Mouse (Mus musculus): ENCODE results near the gene 2610301B20Rik. TPM values are rescaled to one million over a fixed set of nuclear protein-coding genes. Genes with fewer than 3 reads are reported as not detected.
A peak's percentile ranks its signal among the peaks of the same experiment; 100 is the strongest.
"Not testable (repeated sequence)": the region's sequence is repeated elsewhere in the genome, so short reads cannot be mapped to it uniquely, and the experiment has no call there.

The 2610301B20Rik gene
- 18.5 and 22.0 TPM in 2 replicates for total RNA-seq (2021)
- long read RNA-seq, transcript 2610301B20Rik-201 (6 exons, 2,116 nt), result major isoform, 15 of 19 reads
- long read RNA-seq, partial matches to known transcripts, result 1 of 19 reads
- long read RNA-seq, other reads (novel, unspliced or antisense), result 3 of 19 reads

DNA sequence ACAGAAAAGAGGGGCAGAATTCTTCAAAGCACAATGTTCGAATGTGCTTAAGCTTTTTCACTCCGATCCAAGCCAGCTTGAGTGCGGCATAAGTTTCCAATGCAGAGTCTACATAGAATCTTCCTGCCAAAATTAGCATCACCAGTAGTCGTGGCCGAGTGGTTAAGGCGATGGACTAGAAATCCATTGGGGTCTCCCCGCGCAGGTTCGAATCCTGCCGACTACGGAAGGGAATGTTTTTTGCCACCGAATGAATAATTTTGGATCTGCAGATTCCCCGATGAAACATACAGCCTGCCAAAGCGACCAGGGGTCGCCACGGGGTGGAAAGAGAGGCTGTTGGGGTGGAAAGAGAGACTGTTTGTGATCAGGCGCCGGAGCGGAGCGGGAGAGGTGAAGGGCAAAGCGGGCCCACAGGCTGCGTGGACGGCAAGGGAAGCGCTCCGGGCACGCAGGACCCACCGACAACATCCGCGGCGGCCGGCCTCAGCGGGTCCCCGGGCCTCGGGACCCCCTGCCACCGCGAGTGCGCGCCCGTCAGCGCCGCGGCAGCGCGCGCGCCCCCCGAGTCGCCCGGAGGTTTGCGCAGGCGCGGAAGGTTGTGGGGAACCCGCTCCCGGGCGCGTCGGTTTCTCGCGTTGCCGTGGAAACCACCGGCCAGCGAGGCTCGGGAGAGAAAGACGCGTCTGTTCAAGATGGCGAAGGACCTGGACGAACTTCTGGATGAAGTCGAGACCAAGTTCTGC lies at the start of gene 2610301B20Rik:
TSS of gene 2610301B20Rik (plus strand) at position 579 of the 746 bp plus-strand sequence.
- DNase-seq, result peak; percentile 96

DNA sequence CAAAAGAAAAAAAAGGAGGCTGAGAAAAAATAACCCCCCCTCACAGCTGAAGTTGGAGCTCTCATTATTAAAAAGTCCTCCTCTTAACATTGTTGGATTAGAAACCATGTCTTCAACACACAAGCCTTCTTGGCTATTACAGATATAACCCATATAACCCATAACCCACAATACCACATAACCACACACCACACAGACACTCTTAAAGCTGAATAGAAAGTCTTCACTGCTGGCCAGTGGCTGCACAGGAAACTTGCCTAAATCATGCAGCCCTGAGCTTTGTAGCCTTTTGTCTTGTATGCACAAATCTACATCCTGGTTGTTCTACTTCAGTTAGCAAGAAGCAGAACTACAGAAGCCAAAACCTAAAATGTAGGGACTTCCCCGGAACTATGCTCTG lies 41.0 kb upstream of the 2610301B20Rik start:
- DNase-seq, result no peak

DNA sequence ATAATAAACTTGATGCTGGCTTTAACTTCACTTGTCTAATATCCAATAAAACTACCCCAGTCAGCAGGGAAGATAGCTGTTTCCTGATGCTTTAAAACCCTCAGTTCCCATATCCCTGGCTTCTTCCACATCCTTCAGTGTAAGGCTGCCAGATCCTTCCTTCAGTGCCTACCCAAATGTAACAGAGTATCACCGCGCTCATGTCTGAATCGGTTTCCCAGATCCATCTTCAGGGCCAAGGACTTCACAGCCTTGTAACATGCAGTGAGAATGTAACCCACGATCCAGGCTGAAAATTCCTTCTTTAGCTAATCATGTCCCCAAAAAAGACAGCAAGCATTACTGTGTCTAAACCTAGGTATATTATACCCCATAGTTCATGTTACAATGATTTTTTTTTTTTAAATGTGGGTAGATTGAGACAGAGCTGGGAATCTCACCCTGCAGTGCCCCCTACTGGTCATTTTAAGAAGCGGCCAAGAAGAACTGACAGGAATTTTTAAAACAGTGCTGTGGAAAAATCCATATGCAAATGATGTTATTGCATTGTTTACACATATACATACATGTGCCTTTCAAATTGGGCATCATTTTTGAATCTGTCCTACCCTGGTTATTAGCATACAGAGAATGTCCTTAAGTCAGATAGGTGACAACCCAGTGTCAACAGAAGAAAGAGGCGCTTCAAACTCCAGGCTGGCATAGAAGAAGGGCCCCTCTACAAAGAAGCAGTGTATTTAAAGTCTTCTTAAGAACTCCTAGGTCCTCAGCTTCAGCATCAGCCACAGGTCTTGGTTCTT lies 38.8 kb upstream of the 2610301B20Rik start:
- peak; percentile 17 for DNase-seq

DNA sequence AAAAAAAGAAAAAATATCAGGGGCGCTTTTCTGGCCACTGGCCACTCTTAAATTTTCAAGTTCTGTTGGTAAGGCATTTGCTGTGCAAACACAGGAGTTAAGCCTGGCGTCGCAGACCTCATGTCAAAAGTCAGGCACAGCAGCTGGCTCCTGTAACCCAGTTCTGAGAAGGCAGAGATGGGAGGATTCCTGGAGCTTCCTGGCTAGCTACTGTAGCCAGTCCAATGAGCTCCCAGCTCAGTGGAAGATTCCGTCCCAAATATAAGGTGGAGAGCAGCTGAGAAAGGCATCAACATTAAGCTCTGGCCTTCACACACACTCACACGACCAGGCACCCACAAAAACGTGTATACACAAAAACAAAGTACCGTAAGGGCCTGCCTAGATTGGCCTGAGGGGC lies 28.4 kb upstream of the 2610301B20Rik start:
- no peak for DNase-seq

DNA sequence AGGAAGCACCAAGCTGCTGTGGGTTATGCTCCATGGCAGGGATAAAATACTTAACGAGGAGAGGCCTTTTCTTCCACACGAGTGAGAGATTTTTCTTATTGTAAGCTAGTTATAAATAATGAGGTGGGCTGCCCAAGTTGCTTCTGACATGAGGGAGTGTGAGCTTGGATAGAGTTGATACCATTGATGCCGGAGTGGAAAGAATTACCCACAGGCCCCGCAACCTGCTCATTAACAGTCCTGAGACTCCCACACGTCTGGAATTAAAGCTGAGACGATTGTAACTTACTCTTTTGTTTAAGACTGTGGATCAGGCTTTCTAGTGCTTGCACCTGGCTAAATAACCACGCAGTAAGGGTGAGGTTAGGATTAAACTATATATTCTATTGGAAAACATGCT lies 24.5 kb upstream of the 2610301B20Rik start:
- no peak for DNase-seq

DNA sequence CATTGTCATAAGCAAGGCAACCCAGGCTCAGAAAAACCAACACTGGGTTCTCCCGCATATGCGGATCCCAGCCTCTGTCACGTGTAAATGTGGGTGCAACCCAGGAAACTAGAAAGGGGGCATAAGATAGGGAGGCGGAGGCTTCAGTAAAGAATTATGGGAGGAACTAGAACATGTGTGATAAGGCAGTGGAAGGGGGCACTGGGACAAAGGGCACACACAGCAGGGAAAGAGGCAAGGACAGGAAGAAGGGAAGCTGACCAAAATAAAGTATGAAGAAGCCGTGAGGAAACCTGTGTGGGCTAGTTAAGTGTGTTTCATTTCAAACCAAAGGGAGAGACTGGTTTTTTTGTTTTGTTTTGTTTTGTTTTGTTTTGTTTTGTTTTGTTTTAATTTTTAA lies 23.3 kb upstream of the 2610301B20Rik start:
- DNase-seq, result no peak

DNA sequence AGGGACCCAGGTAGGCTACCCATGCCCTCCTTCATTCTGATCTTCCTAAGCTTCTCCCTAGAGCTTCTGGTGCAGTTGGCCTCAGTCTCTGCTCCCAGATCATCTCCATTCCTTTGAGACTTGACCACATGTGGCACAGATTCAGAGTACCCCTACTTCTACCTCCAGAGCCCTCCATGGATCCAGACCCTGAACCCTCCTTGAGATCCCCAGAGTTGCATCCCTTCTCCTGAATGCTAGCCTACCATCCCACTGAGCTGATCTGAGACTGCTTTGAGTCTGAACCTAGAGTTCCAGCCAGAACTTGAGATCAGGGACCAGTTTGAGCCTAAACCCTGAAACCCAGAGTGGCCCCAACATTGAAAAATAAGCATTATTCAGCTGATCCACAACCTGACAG lies 15.1 kb upstream of the 2610301B20Rik start:
- DNase-seq, result no peak

DNA sequence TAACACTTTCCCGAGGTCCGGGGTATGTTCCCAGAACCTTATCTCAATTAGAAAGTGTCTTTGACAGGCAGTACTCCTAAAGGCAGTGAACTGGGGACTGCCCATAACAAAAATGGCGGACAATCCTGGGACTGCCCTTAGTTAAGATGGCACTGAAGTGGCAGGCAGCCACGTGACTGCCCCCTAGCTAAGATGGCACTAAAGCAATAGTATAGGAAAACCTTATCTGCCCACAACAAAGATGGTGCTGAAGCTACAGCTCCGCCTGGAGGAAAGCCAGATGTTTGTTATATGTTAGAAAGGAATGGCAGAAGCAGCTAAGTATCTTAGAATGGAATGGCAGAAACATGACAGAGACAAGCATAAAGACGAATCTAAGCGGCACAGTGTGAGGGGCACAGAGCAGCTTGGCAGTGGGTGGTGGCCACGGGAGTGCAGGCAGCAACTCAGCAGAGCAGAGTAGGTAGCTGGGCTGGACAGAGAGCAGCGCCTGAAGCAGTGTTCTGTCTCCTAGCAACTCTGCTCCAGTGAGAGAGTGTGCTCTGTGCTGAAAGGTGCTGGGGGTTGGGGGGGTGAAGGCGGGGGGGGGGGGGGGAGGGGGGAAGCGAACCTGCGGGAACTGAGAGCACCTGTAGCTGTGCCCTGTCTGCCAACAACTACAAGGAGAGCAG lies 14.3 kb upstream of the 2610301B20Rik start:
- DNase-seq, result no peak

DNA sequence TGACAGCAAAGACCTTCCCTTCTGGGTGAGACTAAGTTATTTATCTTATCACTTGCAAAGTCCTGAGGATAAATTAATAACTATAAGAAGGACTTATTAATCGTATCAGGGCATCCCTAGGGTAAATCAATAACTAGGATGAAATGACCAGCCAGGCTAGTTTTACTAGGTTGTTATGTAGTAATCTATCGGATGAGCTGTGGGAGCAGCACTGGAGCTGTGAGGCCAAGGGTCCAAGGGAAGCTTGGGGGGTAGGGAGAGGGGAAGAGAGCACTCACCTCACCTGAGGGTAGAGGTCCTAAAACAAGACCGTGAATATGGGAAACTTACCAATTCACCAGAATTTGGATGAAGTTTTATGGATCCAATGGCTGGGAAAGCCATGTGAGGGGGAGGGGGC lies 13.5 kb upstream of the 2610301B20Rik start:
- DNase-seq, result no peak

DNA sequence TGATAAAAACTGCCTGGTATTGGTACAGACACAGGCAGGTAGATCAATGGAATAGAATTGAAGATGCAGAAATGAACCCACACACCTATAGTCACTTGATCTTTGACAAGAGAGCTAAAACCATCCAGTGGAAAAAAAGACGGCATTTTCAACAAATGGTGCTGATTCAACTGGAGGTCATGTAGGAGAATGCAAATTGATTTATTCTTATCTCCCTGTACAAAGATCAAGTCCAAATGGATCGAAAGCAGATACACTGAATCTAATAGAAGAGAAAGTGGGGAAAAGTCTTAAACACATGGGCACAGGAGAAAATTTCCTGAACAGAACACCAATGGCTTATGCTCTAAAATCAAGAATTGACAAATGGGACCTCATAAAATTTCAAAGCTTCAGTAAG lies 11.4 kb upstream of the 2610301B20Rik start:
- not testable (repeated sequence) for DNase-seq

DNA sequence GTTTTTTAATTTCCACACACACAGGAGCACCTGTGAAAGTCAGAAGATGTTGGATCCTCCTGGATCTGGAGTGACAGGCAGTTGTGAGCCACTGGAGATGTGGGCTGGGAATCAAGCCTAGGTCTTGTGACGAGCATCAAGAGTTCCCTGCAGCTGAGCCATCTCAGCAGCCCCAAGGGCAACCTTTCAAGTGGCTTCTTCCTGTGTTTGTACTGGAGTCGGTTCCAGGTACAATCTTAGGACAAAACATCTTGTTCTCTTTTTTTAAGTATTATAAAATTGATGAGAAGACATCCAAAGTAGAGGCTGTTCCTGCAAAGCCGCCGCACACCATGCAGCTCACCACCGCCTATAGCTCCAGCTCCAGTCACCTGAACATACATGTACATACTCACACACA lies 2.1 kb upstream of the 2610301B20Rik start:
- no peak for DNase-seq

DNA sequence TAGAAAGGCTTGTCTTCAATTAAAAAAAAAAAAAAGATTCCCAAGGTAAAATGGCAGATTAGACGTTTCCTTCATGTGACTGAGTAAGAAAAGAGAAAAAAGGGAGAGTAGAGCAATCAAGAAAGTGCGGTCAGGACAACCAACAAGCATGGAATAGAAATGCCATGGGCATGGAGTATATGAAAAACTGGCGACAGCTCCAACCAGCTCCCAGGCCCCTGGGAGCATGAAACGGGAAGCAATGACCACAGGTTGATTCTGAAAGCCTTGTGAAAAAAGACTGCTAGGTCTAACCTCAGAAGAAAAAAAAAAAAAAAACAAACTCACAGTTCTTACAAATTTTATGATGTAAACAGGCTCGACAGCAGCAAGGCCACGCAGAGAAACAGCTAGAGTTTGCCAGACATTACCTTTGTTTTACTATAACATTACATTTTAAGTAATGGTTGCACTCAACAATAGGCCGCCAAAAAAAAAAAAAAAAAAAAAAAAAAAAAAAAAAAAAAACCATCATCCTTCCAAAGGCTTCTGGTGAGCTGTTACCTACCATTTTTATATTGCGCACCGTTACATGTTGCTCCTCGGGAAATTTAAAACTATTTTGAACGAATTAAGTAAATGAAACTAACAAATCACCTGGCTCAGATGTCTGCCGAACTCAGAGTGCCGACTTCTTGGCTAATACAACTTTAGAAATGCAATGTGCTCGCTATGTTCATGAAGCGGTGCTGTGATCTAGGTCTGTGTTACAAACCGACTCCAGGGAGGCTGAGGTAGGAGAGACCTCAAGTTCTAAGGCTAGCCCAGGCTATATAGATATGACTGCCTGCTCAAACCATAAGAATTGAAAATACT lies 1.4 kb upstream of the 2610301B20Rik start:
- no peak for DNase-seq

DNA sequence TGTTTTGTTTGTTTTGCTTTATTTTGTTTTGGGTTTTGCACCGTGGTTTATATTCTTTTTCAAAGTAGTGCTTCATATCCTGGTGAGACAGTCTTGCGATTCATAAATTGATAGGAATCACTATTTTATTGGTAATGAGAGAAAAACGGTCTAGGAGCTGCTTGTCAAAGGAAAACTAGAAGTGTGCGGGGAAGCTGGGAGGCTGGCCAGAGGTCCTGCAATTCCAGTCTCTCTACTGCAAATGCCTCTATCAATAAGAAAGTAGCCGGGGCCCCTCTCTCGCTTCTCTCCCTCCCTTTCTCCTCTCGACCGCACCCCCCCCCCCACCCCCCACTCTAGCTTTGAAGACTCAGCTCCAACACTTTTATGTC lies 764 bp upstream of the 2610301B20Rik start:
- DNase-seq, result peak; percentile 17

DNA sequence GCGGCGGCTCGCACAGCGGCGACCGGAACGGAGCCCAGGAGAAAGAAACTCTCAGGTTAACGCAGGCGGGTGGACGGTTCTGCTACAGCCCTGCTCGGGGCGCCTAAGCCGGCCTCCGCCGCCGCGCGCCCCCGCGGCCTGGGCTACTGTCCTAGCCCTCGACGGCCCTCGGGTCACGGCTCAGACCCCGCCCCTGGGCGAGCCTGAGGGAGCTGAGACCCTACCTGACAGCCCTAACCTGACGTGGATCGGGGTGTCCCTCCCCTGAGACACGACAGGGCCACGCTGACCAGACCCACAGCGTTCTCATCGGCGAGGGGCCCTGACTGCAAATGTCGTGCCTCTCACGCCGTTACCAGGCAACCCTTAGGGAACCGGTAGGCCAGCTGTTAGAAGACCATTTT lies 422 bp downstream of the 2610301B20Rik start:
- peak; percentile 56 for DNase-seq

DNA sequence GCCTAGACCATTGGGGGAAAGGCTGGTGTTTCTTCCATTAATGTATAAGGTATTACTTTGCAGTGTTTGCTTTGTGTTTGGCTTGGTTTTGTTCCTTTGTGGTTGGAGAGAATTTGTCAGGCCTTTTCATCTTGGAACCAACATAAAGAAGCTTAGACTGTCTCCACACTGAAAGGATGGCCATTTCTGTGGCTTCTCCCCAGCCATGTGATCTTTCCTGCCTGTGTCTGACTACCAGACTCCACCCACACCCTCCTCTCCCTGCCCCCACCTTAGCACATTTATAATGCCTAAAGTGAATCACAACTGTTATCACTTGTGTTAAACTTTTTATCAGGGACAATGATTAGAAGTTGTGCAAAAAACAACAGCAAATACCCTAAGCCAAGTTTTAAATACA lies 1.1 kb downstream of the 2610301B20Rik start:
- peak; percentile 35 for DNase-seq

DNA sequence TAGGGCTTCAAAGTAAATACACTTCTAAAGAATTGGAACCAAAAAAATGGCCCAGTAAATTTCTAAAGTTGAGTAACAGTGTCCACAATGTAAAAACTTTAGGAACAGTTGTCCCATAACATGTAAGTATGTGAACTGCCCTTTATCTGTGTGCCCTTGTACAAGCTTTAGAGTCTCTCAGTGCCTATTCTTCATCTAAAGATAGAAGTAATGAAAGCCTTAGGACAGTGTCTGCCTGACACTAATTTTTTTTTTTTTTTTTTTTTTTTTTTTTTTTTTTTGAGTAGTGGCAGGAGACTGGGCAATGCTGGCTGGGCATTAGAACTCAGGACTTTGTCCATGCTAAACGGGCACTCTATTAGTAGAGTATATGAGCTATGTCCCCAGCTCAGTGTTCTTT lies 2.8 kb downstream of the 2610301B20Rik start:
- DNase-seq, result no peak

DNA sequence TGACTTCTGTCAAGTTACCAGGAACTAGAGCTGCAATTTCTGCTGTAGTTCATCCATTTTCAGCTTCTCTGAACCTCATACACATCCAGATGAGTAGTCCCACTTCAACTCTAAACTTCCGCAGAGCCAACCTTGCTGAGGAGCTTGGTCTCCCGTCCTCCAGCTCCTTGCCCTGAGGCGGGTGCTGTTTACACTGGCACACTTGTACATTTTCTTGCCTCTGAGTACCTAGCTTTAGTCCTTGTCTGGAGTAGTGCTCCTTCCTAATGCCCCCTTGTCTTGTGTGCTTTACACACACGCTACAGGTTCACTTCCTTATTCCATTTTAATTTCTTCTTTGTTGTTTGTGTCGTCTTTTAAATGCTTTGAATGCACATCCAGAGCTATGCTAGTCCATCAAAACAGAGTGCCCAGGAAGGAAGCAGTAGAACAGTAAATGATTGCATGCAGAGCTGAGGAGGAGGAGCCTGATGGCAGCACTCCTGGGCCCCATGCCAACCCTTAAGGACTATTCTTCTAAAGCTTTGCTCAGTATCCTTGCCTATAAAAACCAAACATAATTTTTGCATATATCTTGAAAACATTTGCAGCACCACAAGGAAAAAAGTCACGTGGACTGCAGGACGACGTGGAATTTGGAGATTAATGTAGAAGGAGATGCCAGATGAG lies 9.6 kb downstream of the 2610301B20Rik start:
- DNase-seq, result no peak

DNA sequence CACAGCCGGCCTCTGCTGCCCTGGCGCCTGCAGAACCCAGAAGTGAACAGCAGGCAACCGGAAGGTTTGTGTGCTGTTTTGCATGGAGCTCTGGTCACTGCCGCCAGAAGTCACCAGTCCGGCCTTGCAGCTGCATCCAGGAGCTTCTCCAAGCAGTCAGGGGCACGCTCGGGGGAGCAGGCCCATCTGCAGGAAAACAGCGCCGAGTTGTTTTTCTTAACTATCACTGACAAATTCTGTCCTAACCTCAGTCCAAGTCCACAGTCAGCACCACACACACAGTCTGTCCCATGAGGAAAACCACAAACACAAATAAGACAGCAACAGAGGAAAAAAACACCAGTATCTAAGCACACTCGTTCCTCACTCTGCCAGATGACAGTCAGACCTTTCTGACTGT lies 14.5 kb downstream of the 2610301B20Rik start:
- no peak for DNase-seq

DNA sequence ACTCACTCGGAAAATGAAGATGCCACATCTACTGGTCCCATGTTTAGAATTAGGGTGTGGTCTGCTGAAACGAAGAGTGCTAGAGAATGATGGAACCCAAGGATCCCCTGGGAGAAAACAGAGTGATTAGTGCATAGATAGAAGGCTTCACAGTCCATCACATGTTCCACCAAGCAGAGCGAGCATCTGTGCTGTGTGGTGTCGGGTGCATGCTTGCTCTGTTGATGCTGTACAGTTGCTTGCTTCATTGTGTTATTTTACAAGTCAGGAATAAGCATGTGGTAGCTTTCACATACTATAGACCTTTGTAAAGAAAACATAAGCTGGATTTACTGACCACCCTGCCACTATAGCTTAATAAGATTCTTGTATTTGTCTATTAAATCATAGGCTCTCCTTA lies 22.0 kb downstream of the 2610301B20Rik start:
- no peak for DNase-seq

DNA sequence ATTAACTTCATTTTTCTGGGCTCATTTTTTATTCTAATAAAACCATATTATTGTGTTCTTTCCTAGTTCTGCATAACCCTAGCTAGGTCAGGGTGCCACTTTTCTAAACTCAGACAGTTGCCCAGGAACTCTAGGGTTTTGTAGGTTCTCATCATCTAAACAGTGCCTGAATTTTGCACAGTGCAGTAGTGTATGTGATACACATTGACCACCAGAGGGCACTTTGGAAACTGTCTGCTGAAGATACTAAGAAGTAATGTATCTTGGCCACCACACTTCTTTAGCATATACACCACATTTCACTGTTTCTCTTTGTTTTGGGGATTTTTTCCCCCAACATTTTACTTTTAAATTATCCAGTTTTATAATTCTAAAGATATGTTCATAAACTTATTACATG lies 22.6 kb downstream of the 2610301B20Rik start:
- no peak for DNase-seq

DNA sequence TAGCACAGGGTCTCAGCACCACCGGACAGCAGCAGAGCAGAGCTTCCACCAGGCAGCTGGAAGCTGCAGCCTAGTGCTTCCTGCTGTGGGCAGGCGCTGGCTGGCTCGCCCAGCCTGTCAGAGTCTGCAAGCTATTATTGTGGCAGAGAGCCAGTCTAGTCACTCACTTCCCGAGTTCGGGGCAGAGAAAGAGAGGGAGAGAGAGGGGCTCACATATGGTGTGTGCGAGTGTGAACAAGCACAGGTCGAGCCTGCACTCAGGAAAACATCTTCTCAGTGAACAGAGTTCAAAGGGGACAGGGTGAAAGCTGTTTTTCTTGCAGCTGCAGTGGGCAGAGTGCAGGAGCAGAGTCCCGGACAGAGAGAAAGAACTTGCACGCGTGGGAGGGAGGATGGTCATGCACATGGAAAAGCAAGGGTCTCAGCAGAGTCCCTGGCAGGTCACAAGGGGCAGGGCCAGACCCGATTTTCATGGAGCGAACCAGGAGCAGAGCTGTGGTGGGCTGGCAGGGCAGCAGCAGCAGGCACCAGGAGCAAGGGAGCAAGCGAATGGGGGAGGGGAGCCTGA lies 31.0 kb downstream of the 2610301B20Rik start:
- DNase-seq, result no peak
